15 mouse cellular contexts compared by ENCODE assay signal in genomic region chr6:99359765-99360499, GRCm38 (mm10).
DNase-seq lines count a peak whose midpoint lies in the region; ATAC-seq lines count a peak whose summit lies in the region.
"Had no signal": no experiment of that assay in that cellular context is flagged by ENCODE, and none has a peak within 500 bp of the region (broad histone marks: within the 10 kb centered on the region; RNA-seq: fewer than 3 reads in every experiment).

No protein-coding gene starts in this region.

- H3K27me3 ChIP-seq in intestine, embryonic 14.5 days (replicated peaks; ENCODE audit: control insufficient read depth, insufficient read depth, low read length), result no peaks in the 10 kb centered on the region
- no peaks in the 10 kb centered on the region for H3K27me3 ChIP-seq in intestine, embryonic 15.5 days (replicated peaks)
- H3K27me3 ChIP-seq in heart, embryonic 16.5 days (ENCODE audit: control insufficient read depth, insufficient read depth, low read length), result no peaks in the 10 kb centered on the region
- no peaks in the 10 kb centered on the region for H3K27me3 ChIP-seq in kidney, embryonic 14.5 days (ENCODE audit: control insufficient read depth, insufficient read depth, low read length)
- H3K27me3 ChIP-seq: forebrain, embryonic 12.5 days; neural tube, embryonic 12.5 days had no signal

- H3K9me3 ChIP-seq in intestine, embryonic 14.5 days (ENCODE audit: control insufficient read depth, low read length), result no peaks in the 10 kb centered on the region
- H3K9me3 ChIP-seq in intestine, embryonic 15.5 days, result no peaks in the 10 kb centered on the region
- no peaks in the 10 kb centered on the region for H3K9me3 ChIP-seq in heart, embryonic 16.5 days (replicated peaks; ENCODE audit: control insufficient read depth, low read length)
- no peaks in the 10 kb centered on the region for H3K9me3 ChIP-seq in kidney, embryonic 14.5 days (ENCODE audit: control insufficient read depth, low read length)
- H3K9me3 ChIP-seq: forebrain, embryonic 12.5 days; neural tube, embryonic 12.5 days had no signal

- no peak overlapping the region for H3K4me3 ChIP-seq in intestine, embryonic 14.5 days (ENCODE audit: low read depth, low read length)
- no peak overlapping the region for H3K4me3 ChIP-seq in intestine, embryonic 15.5 days (replicated peaks)
- H3K4me3 ChIP-seq in heart, embryonic 16.5 days (ENCODE audit: low read length), result no peak overlapping the region
- H3K4me3 ChIP-seq in kidney, embryonic 14.5 days (ENCODE audit: low read length), result no peak overlapping the region
- H3K4me3 ChIP-seq: forebrain, embryonic 12.5 days; neural tube, embryonic 12.5 days had no signal

- H3K27ac ChIP-seq in intestine, embryonic 14.5 days (ENCODE audit: low read depth), result 0 out of 2 replicates have a peak overlapping the region, but pooled peaks have one; percentile 6
- no peak overlapping the region for H3K27ac ChIP-seq in intestine, embryonic 15.5 days
- H3K27ac ChIP-seq in heart, embryonic 16.5 days (ENCODE audit: low read length), result peak overlapping the region; percentile 73
- no peak overlapping the region for H3K27ac ChIP-seq in kidney, embryonic 14.5 days (ENCODE audit: low read depth, low read length)
- H3K27ac ChIP-seq: forebrain, embryonic 12.5 days; hindbrain, postnatal 0 days; kidney, postnatal 0 days; neural tube, embryonic 12.5 days had no signal

- no peak for DNase-seq in intestine, embryonic 14.5 days (ENCODE audit: low spot score)
- DNase-seq in left cerebral cortex, postnatal 36 days (ENCODE audit: low spot score in 2 of 2), result no peak
- DNase-seq: cerebellum, adult 18-20 months; right cerebral cortex, postnatal 25 days; thymus, postnatal 4 days had no signal

- intact Hi-C loops in left cerebral cortex, postnatal 36 days (cut with DNase I), result no loop called here

- H3K4me1 ChIP-seq in intestine, embryonic 14.5 days (replicated peaks; ENCODE audit: control insufficient read depth, insufficient read depth, low read length), result 0 out of 2 replicates have a peak, but pooled peaks cover 3% of the 10 kb centered on the region
- H3K4me1 ChIP-seq in intestine, embryonic 15.5 days (replicated peaks), result 0 out of 2 replicates have a peak, but pooled peaks cover 11% of the 10 kb centered on the region
- H3K4me1 ChIP-seq in heart, embryonic 16.5 days (ENCODE audit: control insufficient read depth, insufficient read depth, low read length), result peaks cover 24% of the 10 kb centered on the region
- H3K4me1 ChIP-seq in kidney, embryonic 14.5 days (ENCODE audit: control insufficient read depth, insufficient read depth, low read length), result no peaks in the 10 kb centered on the region
- H3K4me1 ChIP-seq: forebrain, embryonic 12.5 days; neural tube, embryonic 12.5 days had no signal

- H3K36me3 ChIP-seq in intestine, embryonic 14.5 days (ENCODE audit: control insufficient read depth, insufficient read depth, low read length), result no peaks in the 10 kb centered on the region
- no peaks in the 10 kb centered on the region for H3K36me3 ChIP-seq in intestine, embryonic 15.5 days
- H3K36me3 ChIP-seq in heart, embryonic 16.5 days (ENCODE audit: control insufficient read depth, insufficient read depth), result no peaks in the 10 kb centered on the region
- H3K36me3 ChIP-seq in kidney, embryonic 14.5 days (ENCODE audit: control insufficient read depth, insufficient read depth, low read length), result no peaks in the 10 kb centered on the region
- H3K36me3 ChIP-seq: forebrain, embryonic 12.5 days; neural tube, embryonic 12.5 days had no signal

- ATAC-seq in intestine, embryonic 14.5 days (replicated peaks; ENCODE audit: low FRiP score, low TSS enrichment, low read depth), result no peak
- no peak for ATAC-seq in intestine, embryonic 15.5 days
- peak; percentile 25 for ATAC-seq in CD4-positive, CD25-positive, alpha-beta regulatory T cell, adult 4 months
- 0 out of 2 replicates have a peak, but pooled peaks have one; percentile 26 for ATAC-seq in common myeloid progenitor, adult 5-6 weeks (replicated peaks; ENCODE audit: low read depth, poor library complexity, severe bottlenecking)
- peak; percentile 43 for ATAC-seq in heart, embryonic 16.5 days (replicated peaks; ENCODE audit: extremely low read depth, insufficient read depth, low FRiP score)
- ATAC-seq in kidney, embryonic 14.5 days (ENCODE audit: low FRiP score, low TSS enrichment), result no peak
- ATAC-seq: hindbrain, postnatal 0 days; midbrain, embryonic 16.5 days had no signal

- no peak overlapping the region for H3K4me2 ChIP-seq in intestine, embryonic 14.5 days (ENCODE audit: low read length)
- no peak overlapping the region for H3K4me2 ChIP-seq in intestine, embryonic 15.5 days (replicated peaks)
- H3K4me2 ChIP-seq in heart, embryonic 16.5 days (ENCODE audit: low read depth, low read length), result no peak overlapping the region
- H3K4me2 ChIP-seq in kidney, embryonic 14.5 days (replicated peaks; ENCODE audit: low read depth, low read length), result no peak overlapping the region
- H3K4me2 ChIP-seq: forebrain, embryonic 12.5 days; neural tube, embryonic 12.5 days had no signal

- H3K9ac ChIP-seq in intestine, embryonic 14.5 days (ENCODE audit: low read length), result no peak overlapping the region
- H3K9ac ChIP-seq in intestine, embryonic 15.5 days, result no peak overlapping the region
- no peak overlapping the region for H3K9ac ChIP-seq in heart, embryonic 16.5 days (ENCODE audit: low read length)
- no peak overlapping the region for H3K9ac ChIP-seq in kidney, embryonic 14.5 days (ENCODE audit: low read depth, low read length)
- H3K9ac ChIP-seq: forebrain, embryonic 12.5 days; neural tube, embryonic 12.5 days had no signal

- 74% methylated on average over 6 of the region's 6 CpGs for WGBS in intestine, embryonic 14.5 days
- WGBS in intestine, embryonic 15.5 days, result 76% methylated on average over 6 of the region's 6 CpGs
- WGBS in heart, embryonic 16.5 days, result 45% methylated on average over 6 of the region's 6 CpGs
- WGBS in kidney, embryonic 14.5 days, result 80% methylated on average over 6 of the region's 6 CpGs

Comparison
In these comparisons a context has a peak if more than half of its experiments do, and no peak if none do; other contexts are left out.
1. H3K27ac ChIP-seq: peak in intestine, embryonic 14.5 days (single experiment) and heart, embryonic 16.5 days (single experiment); none in intestine, embryonic 15.5 days (single experiment) and kidney, embryonic 14.5 days (single experiment).
2. ATAC-seq: peak in CD4-positive, CD25-positive, alpha-beta regulatory T cell, adult 4 months (single experiment), common myeloid progenitor, adult 5-6 weeks (single experiment) and heart, embryonic 16.5 days (single experiment); none in intestine, embryonic 14.5 days (single experiment), intestine, embryonic 15.5 days (single experiment) and kidney, embryonic 14.5 days (single experiment).